Mouse (Mus musculus): ENCODE measurements at regions not wholly inside any gene's neighbourhood (a gene's known extent, or its start where the extent isn't known, plus 50 kb on each side); places are given as distances from the start of the nearest gene placed in this dataset.

DNA sequence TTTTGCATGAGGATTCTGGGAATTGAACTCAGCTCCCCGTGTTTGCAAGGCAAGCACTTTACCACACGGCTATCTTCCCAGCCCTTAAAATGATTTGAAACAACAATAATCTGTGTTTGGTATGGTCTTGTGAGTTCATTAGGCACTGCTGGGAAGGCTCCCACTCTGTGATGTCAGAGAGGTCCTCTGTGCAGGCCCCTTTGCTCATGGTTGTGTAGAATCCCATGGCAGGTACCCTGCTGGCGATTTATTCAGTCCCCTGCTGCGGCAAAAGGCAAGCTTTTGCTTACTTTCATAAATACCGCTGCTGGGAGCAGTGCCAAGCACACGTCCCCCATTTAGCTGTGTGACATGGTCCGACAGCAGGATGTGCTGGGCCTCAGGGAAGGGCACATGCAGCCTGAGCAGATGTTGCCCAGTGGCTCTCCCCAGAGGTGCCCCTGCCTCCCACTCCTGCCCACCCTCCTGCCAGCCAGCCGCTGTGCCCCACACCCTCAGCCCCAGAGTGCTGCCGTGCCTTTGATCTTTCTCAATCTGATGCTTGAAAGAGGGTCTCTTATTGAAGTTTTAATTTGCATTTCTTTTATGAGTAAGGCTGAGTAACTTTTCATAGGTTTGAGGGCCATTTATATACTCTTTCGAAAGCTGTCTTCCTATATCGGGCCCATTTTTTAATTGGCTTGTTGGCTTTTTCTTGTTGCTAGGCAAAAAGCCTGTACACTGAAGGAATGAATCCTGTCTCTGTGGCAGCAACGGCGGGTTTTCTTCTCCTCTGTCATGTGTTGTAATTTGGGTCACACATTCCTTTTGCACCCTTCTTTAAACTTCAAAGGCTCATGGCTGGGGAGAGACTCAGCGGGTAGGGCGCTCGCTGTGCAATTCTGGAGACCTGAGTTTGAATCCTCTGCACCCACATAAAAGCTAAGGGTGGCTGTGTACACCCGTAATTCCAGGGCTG, 136.2 kb upstream of the Tle3 start:
- peaks cover 5% of the 10 kb centered on the region; the same call in 1 of the 2 replicates for H3K27me3 ChIP-seq (ENCODE audit: control insufficient read depth, insufficient read depth, low read length)
- H3K4me1 ChIP-seq (ENCODE audit: control insufficient read depth, insufficient read depth, low read length): peaks cover 10% of the 10 kb centered on the region; the same call in 1 of the 2 replicates
- 45% methylated on average over 17 of the region's 17 CpGs for WGBS
- no peak overlapping the region for H3K27ac ChIP-seq (replicated peaks; ENCODE audit: low read depth, low read length)
- ATAC-seq (ENCODE audit: insufficient number of reproducible peaks, low FRiP score, low TSS enrichment, low read depth) (no peak), DNase-seq (ENCODE audit: low spot score) (no peak)
- H3K9ac ChIP-seq (ENCODE audit: low read length): no peak overlapping the region
- H3K4me2 ChIP-seq (ENCODE audit: low read depth, severe bottlenecking): no peak overlapping the region
- no peaks in the 10 kb centered on the region for H3K36me3 ChIP-seq (ENCODE audit: control insufficient read depth, insufficient read depth, low read length)
- no peak overlapping the region for H3K4me3 ChIP-seq (ENCODE audit: low read depth, low read length)
- H3K9me3 ChIP-seq (ENCODE audit: control insufficient read depth, low read length): no peaks in the 10 kb centered on the region

DNA sequence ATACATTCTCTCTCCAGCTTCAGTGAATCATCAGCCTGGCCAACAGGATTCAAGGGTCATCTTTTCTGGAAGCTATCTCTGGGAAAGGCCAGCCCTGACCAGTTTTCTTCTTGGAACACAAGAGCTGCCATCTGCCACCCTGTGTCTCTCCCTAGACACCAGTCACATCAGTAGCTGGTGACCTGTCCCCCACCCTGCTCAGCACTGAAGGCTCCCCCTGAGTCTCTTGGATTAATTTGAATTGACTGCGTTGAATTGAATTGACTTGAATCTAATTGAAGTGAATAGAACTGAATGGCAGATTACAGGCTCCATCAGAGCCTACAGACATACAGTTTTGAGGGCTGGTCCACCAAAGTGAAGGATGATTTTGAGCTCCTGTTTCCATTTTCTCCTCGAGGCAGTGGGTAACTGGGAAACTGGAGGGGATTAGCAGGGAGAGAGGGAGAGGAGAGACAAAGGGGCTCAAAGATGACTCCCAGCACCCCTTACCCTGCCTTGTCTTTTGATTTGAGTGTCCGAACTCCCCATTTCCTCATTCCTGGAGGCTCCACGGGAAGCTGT, 133.4 kb upstream of the Tle3 start:
- Histone ChIP-seq H3K9ac (ENCODE audit: low read length) (no peak overlapping the region), H3K27me3 (ENCODE audit: control insufficient read depth, insufficient read depth, low read length) (peaks cover 5% of the 10 kb centered on the region; the same call in 1 of the 2 replicates), H3K4me1 (ENCODE audit: control insufficient read depth, insufficient read depth, low read length) (peaks cover 10% of the 10 kb centered on the region; the same call in 1 of the 2 replicates), H3K36me3 (ENCODE audit: control insufficient read depth, insufficient read depth, low read length) (no peaks in the 10 kb centered on the region), H3K9me3 (ENCODE audit: control insufficient read depth, low read length) (no peaks in the 10 kb centered on the region), H3K4me3 (ENCODE audit: low read depth, low read length) (no peak overlapping the region), H3K27ac (replicated peaks; ENCODE audit: low read depth, low read length) (no peak overlapping the region), H3K4me2 (ENCODE audit: low read depth, severe bottlenecking) (no peak overlapping the region)
- 76% methylated on average over 4 of the region's 4 CpGs for WGBS
- DNase-seq (ENCODE audit: low spot score) (no peak), ATAC-seq (ENCODE audit: insufficient number of reproducible peaks, low FRiP score, low TSS enrichment, low read depth) (no peak)

DNA sequence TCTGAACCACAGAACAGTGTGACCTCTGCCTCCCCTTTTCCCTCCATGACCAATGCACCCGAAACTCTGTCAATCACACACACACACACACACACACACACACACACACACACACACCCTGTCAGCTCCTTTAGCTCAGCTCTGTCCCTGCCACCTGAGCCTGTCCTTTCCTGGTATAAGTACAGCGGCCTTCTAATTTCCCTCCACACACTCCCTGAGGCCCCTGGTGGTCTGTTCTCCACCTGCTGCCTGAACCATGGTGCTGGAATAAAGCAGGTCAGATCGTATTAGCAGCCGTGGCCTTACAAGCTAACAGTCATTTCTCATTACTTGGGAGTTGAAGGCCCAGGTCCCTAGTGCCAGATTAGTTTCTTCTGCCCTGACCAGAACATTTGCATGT, 132.8 kb upstream of the Tle3 start:
- Histone ChIP-seq H3K27ac (replicated peaks; ENCODE audit: low read depth, low read length) (no peak overlapping the region), H3K36me3 (ENCODE audit: control insufficient read depth, insufficient read depth, low read length) (no peaks in the 10 kb centered on the region), H3K4me1 (ENCODE audit: control insufficient read depth, insufficient read depth, low read length) (peaks cover 10% of the 10 kb centered on the region; the same call in 1 of the 2 replicates), H3K4me2 (ENCODE audit: low read depth, severe bottlenecking) (no peak overlapping the region), H3K4me3 (ENCODE audit: low read depth, low read length) (no peak overlapping the region), H3K27me3 (ENCODE audit: control insufficient read depth, insufficient read depth, low read length) (peaks cover 5% of the 10 kb centered on the region; the same call in 1 of the 2 replicates), H3K9me3 (ENCODE audit: control insufficient read depth, low read length) (no peaks in the 10 kb centered on the region), H3K9ac (ENCODE audit: low read length) (no peak overlapping the region)
- WGBS: 52% methylated on average over 4 of the region's 4 CpGs
- ATAC-seq (ENCODE audit: insufficient number of reproducible peaks, low FRiP score, low TSS enrichment, low read depth) (no peak), DNase-seq (ENCODE audit: low spot score) (no peak)

DNA sequence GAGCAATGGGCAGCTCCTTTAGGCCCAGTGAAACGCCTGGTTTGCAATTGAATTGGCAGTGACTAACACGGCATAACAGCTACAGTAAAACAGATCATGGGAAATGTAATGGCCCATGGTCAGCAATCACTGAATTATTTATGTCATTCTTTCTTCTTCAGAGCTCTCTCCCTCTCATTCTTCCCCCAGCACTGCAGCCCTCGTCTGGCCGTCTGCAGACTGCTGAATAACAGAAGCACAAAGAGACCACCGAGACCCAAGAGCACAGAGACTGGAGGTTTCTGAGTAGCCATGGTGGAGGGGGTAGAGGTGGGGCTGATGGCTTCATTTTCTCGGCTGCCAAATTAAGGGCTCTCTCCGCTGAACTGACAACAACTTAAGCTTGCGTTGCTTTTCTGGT, 130.7 kb upstream of the Tle3 start:
- no peak overlapping the region for H3K27ac ChIP-seq (replicated peaks; ENCODE audit: low read depth, low read length)
- H3K27me3 ChIP-seq (ENCODE audit: control insufficient read depth, insufficient read depth, low read length): peaks cover 5% of the 10 kb centered on the region; the same call in 1 of the 2 replicates
- H3K4me1 ChIP-seq (ENCODE audit: control insufficient read depth, insufficient read depth, low read length): peaks cover 4% of the 10 kb centered on the region; the same call in 1 of the 2 replicates
- 65% methylated on average over 8 of the region's 8 CpGs for WGBS
- H3K4me2 ChIP-seq (ENCODE audit: low read depth, severe bottlenecking): no peak overlapping the region
- no peak overlapping the region for H3K9ac ChIP-seq (ENCODE audit: low read length)
- no peaks in the 10 kb centered on the region for H3K9me3 ChIP-seq (ENCODE audit: control insufficient read depth, low read length)
- ATAC-seq (ENCODE audit: insufficient number of reproducible peaks, low FRiP score, low TSS enrichment, low read depth) (no peak), DNase-seq (ENCODE audit: low spot score) (no peak)
- no peak overlapping the region for H3K4me3 ChIP-seq (ENCODE audit: low read depth, low read length)
- H3K36me3 ChIP-seq (ENCODE audit: control insufficient read depth, insufficient read depth, low read length): no peaks in the 10 kb centered on the region

DNA sequence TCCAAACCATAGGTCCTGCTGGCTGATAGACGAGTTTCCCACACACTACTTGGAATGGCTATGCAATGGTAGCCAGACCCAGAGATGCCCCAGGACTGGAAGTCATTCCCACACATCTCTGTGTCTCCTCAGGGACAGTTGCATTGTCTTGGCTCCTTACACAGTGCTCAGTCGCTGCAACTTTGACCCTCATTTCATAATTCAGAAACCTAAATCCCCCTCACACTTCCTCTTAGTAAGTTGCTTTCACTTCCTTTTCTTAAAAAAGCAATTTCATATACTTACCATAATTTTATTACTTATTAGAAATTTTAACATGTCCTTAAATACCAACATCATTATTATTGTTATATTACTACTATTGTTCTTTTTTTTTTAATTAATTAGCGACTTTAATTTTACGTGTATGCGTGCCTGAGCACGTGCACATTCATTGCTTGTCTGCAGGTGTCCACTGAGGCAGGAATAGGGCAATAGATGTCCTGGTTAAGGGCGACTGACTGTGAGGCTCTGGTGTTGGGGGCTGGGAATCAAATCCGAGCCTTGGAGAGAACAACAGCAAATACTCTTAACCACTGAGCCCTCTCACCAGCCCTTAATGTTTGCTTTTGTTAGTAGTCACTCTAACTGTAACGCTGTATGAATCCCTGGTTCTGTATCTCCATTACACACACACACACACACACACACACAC, 129.9 kb upstream of the Tle3 start:
- Histone ChIP-seq H3K9ac (ENCODE audit: low read length) (no peak overlapping the region), H3K27me3 (ENCODE audit: control insufficient read depth, insufficient read depth, low read length) (peaks cover 1% of the 10 kb centered on the region; the same call in 1 of the 2 replicates)
- no peak for ATAC-seq (ENCODE audit: insufficient number of reproducible peaks, low FRiP score, low TSS enrichment, low read depth)

DNA sequence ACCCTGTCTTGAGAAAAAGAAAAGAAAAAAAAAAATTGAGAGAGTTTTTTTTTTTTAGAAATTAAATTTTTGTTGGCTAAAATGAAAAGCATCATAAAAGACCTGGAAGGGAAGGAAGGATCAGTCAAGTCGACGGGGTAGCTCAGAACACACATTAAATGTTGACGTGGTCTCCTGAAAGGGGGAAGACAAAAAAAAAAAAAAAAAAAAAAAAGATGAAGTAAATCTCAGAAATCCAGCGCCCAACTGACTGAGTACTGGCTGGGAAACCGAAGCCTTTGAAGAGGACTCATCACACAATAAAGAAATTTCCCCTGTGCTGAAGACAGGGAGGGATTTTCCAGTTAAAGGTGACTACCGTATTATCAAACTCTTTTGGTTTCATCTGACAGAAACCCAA, 128.9 kb upstream of the Tle3 start:
- ATAC-seq (ENCODE audit: insufficient number of reproducible peaks, low FRiP score, low TSS enrichment, low read depth) (no peak), DNase-seq (ENCODE audit: low spot score) (no peak)
- no peaks in the 10 kb centered on the region for H3K36me3 ChIP-seq (ENCODE audit: control insufficient read depth, insufficient read depth, low read length)
- H3K27ac ChIP-seq (replicated peaks; ENCODE audit: low read depth, low read length): no peak overlapping the region
- no peaks in the 10 kb centered on the region for H3K27me3 ChIP-seq (ENCODE audit: control insufficient read depth, insufficient read depth, low read length)
- 76% methylated on average over 6 of the region's 6 CpGs for WGBS
- H3K4me2 ChIP-seq (ENCODE audit: low read depth, severe bottlenecking): no peak overlapping the region
- H3K9ac ChIP-seq (ENCODE audit: low read length): no peak overlapping the region
- no peaks in the 10 kb centered on the region for H3K9me3 ChIP-seq (ENCODE audit: control insufficient read depth, low read length)
- no peaks in the 10 kb centered on the region for H3K4me1 ChIP-seq (ENCODE audit: control insufficient read depth, insufficient read depth, low read length)
- H3K4me3 ChIP-seq (ENCODE audit: low read depth, low read length): no peak overlapping the region

More for the DNA sequence above, 129.9 kb upstream of the Tle3 start:
- 84% methylated on average over 9 of the region's 9 CpGs for WGBS
- Histone ChIP-seq H3K36me3 (ENCODE audit: control insufficient read depth, insufficient read depth, low read length) (no peaks in the 10 kb centered on the region), H3K4me3 (ENCODE audit: low read depth, low read length) (no peak overlapping the region), H3K9me3 (ENCODE audit: control insufficient read depth, low read length) (no peaks in the 10 kb centered on the region), H3K4me2 (ENCODE audit: low read depth, severe bottlenecking) (no peak overlapping the region), H3K4me1 (ENCODE audit: control insufficient read depth, insufficient read depth, low read length) (peaks cover 3% of the 10 kb centered on the region; the same call in 1 of the 2 replicates), H3K27ac (replicated peaks; ENCODE audit: low read depth, low read length) (no peak overlapping the region)
- no peak for DNase-seq (ENCODE audit: low spot score)

DNA sequence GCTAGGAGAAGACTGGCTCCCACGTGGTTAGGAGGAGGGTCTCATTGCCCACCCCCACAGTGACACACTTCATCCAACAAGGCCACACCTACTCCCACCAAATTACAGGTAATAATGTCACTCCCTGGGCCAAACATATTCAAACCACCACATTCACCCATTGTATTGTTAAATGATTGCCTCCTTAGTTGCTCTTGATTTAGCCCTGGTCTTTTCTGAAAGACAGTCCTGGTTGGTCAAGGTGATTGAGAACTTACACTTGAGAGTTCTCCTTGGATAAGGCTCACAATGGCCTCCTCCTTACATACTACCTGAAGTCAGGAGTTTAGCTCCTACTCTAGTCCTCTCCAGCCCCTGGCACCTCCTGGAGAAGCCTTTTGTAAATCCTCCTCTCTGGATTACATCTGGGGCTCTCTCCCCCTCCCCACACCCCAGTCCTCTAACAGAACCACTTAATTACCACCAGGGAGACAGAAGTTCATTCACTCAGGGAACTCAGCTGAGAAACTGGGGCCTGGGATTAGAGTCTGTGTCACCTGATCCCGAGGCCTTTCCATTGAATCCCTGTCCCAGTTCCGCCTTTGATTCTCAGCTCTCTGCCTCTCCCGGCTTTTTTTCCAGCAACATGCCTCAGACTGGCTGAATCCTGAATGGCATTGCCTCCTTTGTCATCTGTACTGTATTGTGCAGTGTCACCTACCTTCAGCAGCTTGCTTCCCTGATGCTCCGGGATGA, 122.3 kb upstream of the Tle3 start:
- H3K9me3 ChIP-seq (ENCODE audit: control insufficient read depth, low read length): no peaks in the 10 kb centered on the region
- no peaks in the 10 kb centered on the region for H3K36me3 ChIP-seq (ENCODE audit: control insufficient read depth, insufficient read depth, low read length)
- no peak overlapping the region for H3K27ac ChIP-seq (replicated peaks; ENCODE audit: low read depth, low read length)
- WGBS: 44% methylated on average over 5 of the region's 5 CpGs
- DNase-seq (ENCODE audit: low spot score): no peak
- H3K4me1 ChIP-seq (ENCODE audit: control insufficient read depth, insufficient read depth, low read length): no peaks in the 10 kb centered on the region
- H3K27me3 ChIP-seq (ENCODE audit: control insufficient read depth, insufficient read depth, low read length): no peaks in the 10 kb centered on the region
- no peak overlapping the region for H3K4me3 ChIP-seq (ENCODE audit: low read depth, low read length)
- H3K9ac ChIP-seq (ENCODE audit: low read length): no peak overlapping the region
- H3K4me2 ChIP-seq (ENCODE audit: low read depth, severe bottlenecking): no peak overlapping the region
- no peak for ATAC-seq (ENCODE audit: insufficient number of reproducible peaks, low FRiP score, low TSS enrichment, low read depth)

DNA sequence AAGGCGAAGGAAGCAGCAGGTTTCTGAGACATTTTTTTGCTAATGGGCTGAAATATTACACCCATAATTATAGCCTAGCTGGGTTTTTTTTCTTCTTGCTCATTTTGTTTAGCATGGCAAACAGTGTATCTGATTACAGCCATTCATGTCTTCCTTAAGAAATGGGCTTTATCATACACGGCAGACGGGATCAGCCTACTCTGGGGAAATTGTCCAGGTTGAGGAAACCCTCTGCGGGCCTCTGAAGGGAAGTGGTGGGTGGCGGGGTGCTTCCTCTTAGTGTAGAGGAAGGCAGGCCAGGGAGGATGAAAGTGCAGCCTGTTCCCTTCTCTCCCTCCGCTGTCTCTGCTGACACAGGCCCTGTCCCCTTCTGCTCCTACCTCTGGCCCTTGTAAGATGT, 120.6 kb upstream of the Tle3 start:
- Histone ChIP-seq H3K4me2 (ENCODE audit: low read depth, severe bottlenecking) (no peak overlapping the region), H3K36me3 (ENCODE audit: control insufficient read depth, insufficient read depth, low read length) (no peaks in the 10 kb centered on the region), H3K27ac (replicated peaks; ENCODE audit: low read depth, low read length) (no peak overlapping the region), H3K4me3 (ENCODE audit: low read depth, low read length) (no peak overlapping the region), H3K27me3 (ENCODE audit: control insufficient read depth, insufficient read depth, low read length) (no peaks in the 10 kb centered on the region), H3K9me3 (ENCODE audit: control insufficient read depth, low read length) (no peaks in the 10 kb centered on the region), H3K4me1 (ENCODE audit: control insufficient read depth, insufficient read depth, low read length) (no peaks in the 10 kb centered on the region), H3K9ac (ENCODE audit: low read length) (no peak overlapping the region)
- no peak for ATAC-seq (ENCODE audit: insufficient number of reproducible peaks, low FRiP score, low TSS enrichment, low read depth)
- WGBS: 61% methylated on average over 6 of the region's 6 CpGs
- no peak for DNase-seq (ENCODE audit: low spot score)
